Mouse (Mus musculus): Measurements from ENCODE around the gene Nr1i3.
"Not testable (repeated sequence)": the region's sequence is repeated elsewhere in the genome, so short reads cannot be mapped to it uniquely, and the experiment has no call there.

GRCm38 (mm10) chr1:171241952-171242351, 28.2 kb downstream of the Nr1i3 start:
- TF ChIP-seq POLR2A (IDR thresholded peaks at IDR 0.05; ENCODE audit: low read depth, low read length); CTCF (IDR thresholded peaks at IDR 0.05; ENCODE audit: borderline replicate concordance, insufficient read depth, low read length): not testable (repeated sequence)

All from embryonic fibroblast, embryonic 13.5 days (primary cell).